Mouse (Mus musculus): ENCODE results near the gene Banp. TPM values are rescaled to one million over a fixed set of nuclear protein-coding genes. Genes with fewer than 3 reads are reported as not detected.

Gene Banp
- 10 to 100 TPM; 12.3 to 22.3 TPM for polyA plus RNA-seq (2012; fragmentation: generic; extraction: Trizol)

DNA sequence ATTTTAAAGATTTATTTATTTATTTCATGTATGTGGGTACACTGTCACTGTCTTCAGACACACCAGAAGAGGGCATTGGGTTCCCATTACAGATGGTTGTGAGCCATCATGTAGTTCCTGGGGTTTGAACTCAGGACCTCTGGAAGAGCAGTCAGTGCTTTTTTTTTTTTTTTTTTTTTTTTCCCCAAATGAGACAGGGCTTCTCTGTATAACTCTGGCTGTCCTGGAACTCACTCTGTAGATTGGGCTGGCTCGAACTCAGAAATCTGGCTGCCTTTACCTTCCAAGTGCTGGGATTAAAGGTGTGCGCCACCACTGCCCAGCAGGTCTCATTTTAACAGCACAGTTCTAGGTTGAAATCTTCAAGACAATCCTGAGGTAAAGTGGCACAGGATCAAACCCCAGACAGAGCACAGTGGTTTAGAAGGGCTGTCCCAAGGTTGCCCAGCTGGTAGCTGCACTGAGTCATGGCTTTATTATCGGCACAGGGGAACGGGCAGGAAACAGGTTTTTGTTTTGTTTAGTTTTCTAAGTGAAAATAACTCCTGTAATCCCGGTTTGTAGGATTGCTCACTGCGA is at the start of gene Banp:
Banp (plus strand) TSS at position 529 of the 579 bp plus-strand sequence.

DNA sequence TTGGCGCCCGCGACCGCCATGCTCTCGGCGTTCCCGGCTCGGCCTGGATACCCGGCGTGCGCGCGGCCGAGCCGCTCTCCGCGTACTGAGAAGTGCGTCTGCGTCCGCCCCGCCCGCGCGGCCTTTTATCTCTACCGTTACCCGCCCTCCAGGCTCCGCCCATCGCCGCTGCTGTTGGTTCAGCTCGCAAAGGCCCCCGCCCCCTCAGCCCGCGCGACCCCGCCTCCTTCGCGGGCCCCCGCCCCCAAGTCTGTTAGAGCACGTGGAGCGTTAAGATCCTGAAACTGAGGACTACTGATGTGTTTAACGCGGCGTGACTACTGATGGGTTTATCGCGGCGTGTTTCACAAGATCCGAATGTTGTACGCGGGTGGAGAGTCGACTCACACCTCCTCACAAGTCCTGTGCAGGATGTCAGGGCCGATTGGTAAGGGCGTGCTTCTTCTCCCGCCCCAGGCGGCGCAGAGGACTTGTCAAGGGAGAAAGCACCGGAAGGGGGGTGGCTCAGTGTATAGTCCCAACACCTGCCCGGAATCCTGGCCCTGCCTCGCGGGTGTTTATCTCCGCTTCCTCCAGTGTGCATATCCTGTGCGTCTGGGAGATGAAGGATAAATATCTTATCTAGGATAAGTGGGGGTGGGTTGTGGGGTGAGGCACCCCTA is 41.8 kb upstream of the Banp start, which contains the start of gene Slc7a5:
Slc7a5 (minus strand) TSS at position 108 of the 662 bp plus-strand sequence.

DNA sequence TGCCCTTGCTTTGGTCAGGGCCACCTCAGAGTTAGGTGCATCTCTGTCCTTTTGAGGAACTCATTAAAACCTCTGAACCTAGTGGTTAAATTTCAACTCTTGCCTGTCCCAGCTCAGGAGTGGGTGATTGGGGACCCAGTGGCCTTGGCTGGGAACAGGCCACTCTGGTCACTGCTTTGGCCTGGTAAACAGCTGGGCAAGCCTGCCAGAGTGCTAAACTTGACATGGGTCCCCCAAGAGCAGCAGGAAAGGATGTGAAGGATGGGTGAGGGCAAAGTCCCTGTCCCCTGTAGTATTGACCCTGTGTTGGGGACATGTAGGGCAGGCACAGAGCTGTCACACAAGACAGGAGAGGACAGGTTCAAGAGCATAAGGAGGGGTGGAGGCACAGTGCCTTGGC is 4.7 kb upstream of the Banp start, which contains the start of gene Car5a:
Car5a (minus strand) TSS at position 74 of the 400 bp plus-strand sequence.

Other genes with a start within 250 kb of the Banp start
- under 1 TPM in 1 of 2 experiments, not detected in 1; 0.05 TPM for gene Jph3, start 220.1 kb upstream of the Banp start, polyA plus RNA-seq (2012; fragmentation: generic; extraction: Trizol)
- gene Klhdc4, start 120.2 kb upstream of the Banp start, polyA plus RNA-seq (2012; fragmentation: generic; extraction: Trizol), result 10 to 100 TPM; 29.7 to 63.6 TPM
- 10 to 100 TPM; 22.4 to 25.1 TPM for gene Slc7a5, start 42.1 kb upstream of the Banp start, polyA plus RNA-seq (2012; fragmentation: generic; extraction: Trizol)
- gene Car5a, start 4.8 kb upstream of the Banp start, polyA plus RNA-seq (2012; fragmentation: generic; extraction: Trizol), result not detected

All from C3H10T1/2 (cell line).